Mouse (Mus musculus) myocyte (in vitro differentiated cells): ENCODE data around the gene 9130230L23Rik.

Source experiments
- CEBPB ChIP-seq: IDR thresholded peaks from 2 replicates; pipeline ENCODE4 v1.6.1; 2011; ENCODE audit warnings: mild to moderate bottlenecking, moderate library complexity; ENCODE audit not compliant: poor library complexity, insufficient read depth, severe bottlenecking
- E2F4 ChIP-seq: IDR thresholded peaks from one replicate; pipeline ENCODE4 v1.6.1; 2011; ENCODE audit warnings: mild to moderate bottlenecking, control low read depth, moderate library complexity; ENCODE audit not compliant: insufficient read depth
- MAX ChIP-seq: IDR thresholded peaks from one replicate; pipeline ENCODE4 v1.6.1; 2011; ENCODE audit warnings: low read depth, mild to moderate bottlenecking, control low read depth
- MYOD1 ChIP-seq, 3 experiments: IDR thresholded peaks; one replicate each; pipeline ENCODE4 v1.6.1; 2011; ENCODE audit warnings: control low read depth in 2 of 3, low read depth in 2 of 3, mild to moderate bottlenecking in 2 of 3, moderate library complexity in 1 of 3; ENCODE audit not compliant: insufficient read length in 2 of 3, control insufficient read depth in 1 of 3
- MYOG ChIP-seq, 3 experiments: IDR thresholded peaks; one replicate each; pipeline ENCODE4 v1.6.1; 2011; ENCODE audit warnings: control low read depth in 2 of 3, low read depth in 2 of 3, mild to moderate bottlenecking in 2 of 3; ENCODE audit not compliant: insufficient read length in 2 of 3, control insufficient read depth in 1 of 3, insufficient read depth in 1 of 3
- POLR2A ChIP-seq: IDR thresholded peaks from one replicate; pipeline ENCODE4 v1.6.1; 2011; ENCODE audit warnings: low read depth, mild to moderate bottlenecking, control low read depth, moderate library complexity; ENCODE audit not compliant: insufficient read length
- POLR2AphosphoS2 ChIP-seq: IDR thresholded peaks from one replicate; pipeline ENCODE4 v1.6.1; 2011; ENCODE audit warnings: low read depth, control low read depth; ENCODE audit not compliant: insufficient read length
- REST ChIP-seq: IDR thresholded peaks from one replicate; pipeline ENCODE4 v1.6.1; 2011; ENCODE audit warnings: mild to moderate bottlenecking, control low read depth, moderate library complexity; ENCODE audit not compliant: insufficient read depth, insufficient read length
- SRF ChIP-seq: IDR thresholded peaks from one replicate; pipeline ENCODE4 v1.6.1; 2011; ENCODE audit warnings: low read depth; ENCODE audit not compliant: control insufficient read depth, insufficient read length
- TCF12 ChIP-seq: IDR thresholded peaks from one replicate; pipeline ENCODE4 v1.6.1; 2011; ENCODE audit warnings: mild to moderate bottlenecking, control low read depth; ENCODE audit not compliant: poor library complexity, insufficient read depth, severe bottlenecking
- TCF3 ChIP-seq: IDR thresholded peaks from one replicate; pipeline ENCODE4 v1.6.1; 2011; ENCODE audit warnings: low read depth, control low read depth; ENCODE audit not compliant: insufficient read length
- USF1 ChIP-seq: IDR thresholded peaks from one replicate; pipeline ENCODE4 v1.6.1; 2011; ENCODE audit warnings: low read depth, mild to moderate bottlenecking, control low read depth, moderate library complexity

DNA sequence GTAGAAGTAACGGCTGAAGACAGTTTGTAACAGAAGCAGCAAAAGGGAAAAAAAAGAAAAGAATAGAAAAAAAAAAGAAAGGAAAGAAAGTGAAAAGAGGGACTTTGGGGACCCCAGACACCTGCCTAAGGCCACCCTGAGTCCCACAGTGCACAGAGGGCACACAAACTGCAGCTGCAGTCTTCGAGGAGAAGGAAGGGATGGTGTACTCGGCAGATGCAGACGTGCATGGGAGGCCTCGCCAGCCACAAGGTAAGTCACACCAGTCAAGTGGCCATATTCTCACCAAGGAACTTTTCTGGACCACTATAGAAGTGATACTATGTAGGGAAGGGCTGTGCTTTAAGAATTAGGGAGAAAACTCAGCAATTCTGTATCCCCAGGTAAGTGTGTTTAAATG, 69.3 kb downstream of the 9130230L23Rik start, which contains the start of gene Chrna9:
- no peak for TF ChIP-seq E2F4
- no peak for TF ChIP-seq POLR2A
- TF ChIP-seq POLR2AphosphoS2: no peak
- no peak for TF ChIP-seq MAX
- no peak for TF ChIP-seq MYOD1 (IDR thresholded peaks at IDR 0.05; ENCODE audit: control insufficient read depth in 1 of 3, insufficient read length in 2 of 3, low read depth in 2 of 3)
- no peak for TF ChIP-seq USF1
- no peak for TF ChIP-seq CEBPB
- no peak for TF ChIP-seq TCF12
- no peak for TF ChIP-seq MYOG (IDR thresholded peaks at IDR 0.05; ENCODE audit: control insufficient read depth in 1 of 3, insufficient read depth in 1 of 3, insufficient read length in 2 of 3, low read depth in 2 of 3)
- no peak for TF ChIP-seq REST
- no peak for TF ChIP-seq TCF3
- TF ChIP-seq SRF: no peak
